Comparison of ENCODE assay signal across 8 mouse cellular contexts in the genomic region with DNA sequence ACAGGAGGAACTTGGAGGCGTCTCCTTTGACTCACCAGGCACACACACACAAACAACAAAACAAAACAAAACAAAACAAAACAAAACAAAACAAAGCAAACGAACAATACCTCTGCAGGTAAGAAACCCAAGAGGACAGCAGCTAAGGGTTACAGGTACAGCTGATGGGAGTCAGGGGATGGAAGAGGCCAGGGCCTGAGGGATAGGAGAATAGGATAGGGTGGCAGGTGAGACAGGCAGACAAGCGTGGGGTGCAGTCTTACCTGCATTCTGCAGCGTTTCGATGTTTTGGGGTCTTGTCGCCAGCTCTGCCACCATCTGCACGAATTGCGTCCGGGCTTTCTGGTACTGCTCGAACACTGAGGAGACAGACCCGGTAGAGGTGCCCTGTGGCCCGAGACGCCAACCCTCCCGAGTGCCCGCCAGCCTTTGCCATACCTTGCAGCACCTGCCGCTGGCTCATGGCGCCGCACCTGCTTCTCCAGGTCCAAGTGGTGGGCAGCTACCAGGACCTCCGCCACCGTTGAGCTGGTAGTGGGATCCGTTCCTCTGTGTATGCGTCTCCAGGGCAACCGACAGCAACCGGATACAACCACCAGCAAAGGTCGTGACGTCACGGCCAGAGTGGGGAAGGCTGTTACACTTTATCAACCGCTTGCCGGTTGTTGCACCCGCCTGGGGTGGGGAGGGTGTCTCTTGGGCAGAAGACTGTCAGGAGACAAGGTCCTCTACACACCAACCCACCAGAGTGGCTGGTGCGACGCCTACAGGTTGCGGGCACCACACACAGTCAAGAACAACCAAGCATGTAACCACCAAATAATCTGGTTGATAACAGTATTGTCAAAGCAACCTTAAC. TPM values are rescaled to one million over a fixed set of nuclear protein-coding genes. Genes with fewer than 3 reads are reported as not detected.
DNase-seq lines count a peak whose midpoint lies in the region; ATAC-seq and TF ChIP-seq lines count a peak whose summit lies in the region.

Gene Spag6l, minus strand, starts transcription at position 700 of the 859 bp plus-strand sequence.

- H3K36me3 ChIP-seq in intestine, postnatal 0 days (ENCODE audit: control insufficient read depth, insufficient read depth), result no peaks in the 10 kb centered on the region

- H3K4me3 ChIP-seq in intestine, postnatal 0 days (ENCODE audit: low read depth, low read length), result peak within 1 kb of the TSS; percentile 46

- no peak within 1 kb of the TSS for H3K9ac ChIP-seq in intestine, postnatal 0 days (ENCODE audit: low read depth, low read length)

- H3K4me1 ChIP-seq in intestine, postnatal 0 days (replicated peaks; ENCODE audit: control insufficient read depth, insufficient read depth, low read length), result no peaks in the 10 kb centered on the region

- peak; percentile 72 for ATAC-seq in intestine, postnatal 0 days
- peak; percentile 100 for ATAC-seq in megakaryocyte-erythroid progenitor cell, adult 5-6 weeks (replicated peaks; ENCODE audit: low FRiP score, low TSS enrichment, poor library complexity, severe bottlenecking)

- intact Hi-C loops in left cerebral cortex, postnatal 36 days (cut with DNase I), result no loop called here

- peak; percentile 83 for DNase-seq in R1 (ENCODE audit: low read depth, low spot score)
- DNase-seq in c-Kit-negative CD71-positive TER-119-positive erythroid progenitor cells, embryonic 14.5 days (ENCODE audit: low read depth, low spot score), result peak; percentile 12
- DNase-seq in frontal cortex, postnatal 10 days (ENCODE audit: low spot score in 2 of 2), result peak; percentile 50 to 63
- peak; percentile 34 to 37 for DNase-seq in left cerebral cortex, postnatal 36 days (ENCODE audit: low spot score in 2 of 2)
- peak; percentile 65 for DNase-seq in right cerebral cortex, postnatal 25 days
- DNase-seq in urinary bladder, postnatal 4 days (ENCODE audit: low spot score in 2 of 2), result no peak

- peak within 1 kb of the TSS; percentile 92 for H3K4me2 ChIP-seq in intestine, postnatal 0 days (replicated peaks; ENCODE audit: low read depth)

- H3K27ac ChIP-seq in intestine, postnatal 0 days (ENCODE audit: low read depth, low read length), result no peak within 1 kb of the TSS

- no peaks in the 10 kb centered on the region for H3K9me3 ChIP-seq in intestine, postnatal 0 days (ENCODE audit: control insufficient read depth)

- no peaks in the 10 kb centered on the region for H3K27me3 ChIP-seq in intestine, postnatal 0 days (replicated peaks; ENCODE audit: control insufficient read depth, insufficient read depth, low read length)

- WGBS in intestine, postnatal 0 days, result 6% methylated on average over 33 of the region's 33 CpGs

- TF ChIP-seq CTCF in intestine, postnatal 0 days (IDR thresholded peaks at IDR 0.05; ENCODE audit: low read depth), result peak; percentile 62

RNA-seq across cellular contexts. Expression of gene Spag6l, which starts in this region (rescaled TPM):
- 0.12 and 0.21 TPM in 2 replicates for polyA plus RNA-seq in intestine, postnatal 0 days (2015; fragmentation: Nextera tagmentation; extraction: Ambion mirVana)
- total RNA-seq in left cerebral cortex, postnatal 36 days (2021), result 1 to 10 TPM; 6.0 to 6.9 TPM
- 1.4 and 1.6 TPM in 2 replicates for total RNA-seq in megakaryocyte-erythroid progenitor cell, adult 5-6 weeks (2014; fragmentation: Nextera tagmentation)
- 1.1 and 4.2 TPM in 2 replicates for total RNA-seq in megakaryocyte-erythroid progenitor cell, adult 5-6 weeks (2017)

Comparison
In these comparisons a context has a peak if more than half of its experiments do, and no peak if none do; other contexts are left out.
1. Peak in ATAC-seq, H3K4me3 ChIP-seq and H3K4me2 ChIP-seq in intestine, postnatal 0 days; RNA of the gene not detected or under 1 TPM.
2. DNase-seq: peak in R1 (single experiment), c-Kit-negative CD71-positive TER-119-positive erythroid progenitor cells, embryonic 14.5 days (single experiment), frontal cortex, postnatal 10 days (2 of 2), left cerebral cortex, postnatal 36 days (2 of 2) and right cerebral cortex, postnatal 25 days (single experiment); none in urinary bladder, postnatal 4 days (0 of 2).